Mouse (Mus musculus) frontal cortex, postnatal 10 days (tissue): ENCODE measurements at regions not wholly inside any gene's neighbourhood (a gene's known extent, or its start where the extent isn't known, plus 50 kb on each side); places are given as distances from the start of the nearest gene placed in this dataset.
A peak's percentile ranks its signal among the peaks of the same experiment; 100 is the strongest.

Experiments
- DNase-seq, 2 experiments: peaks; one replicate each; pipeline ENCODE4 v3.0.0; 2022; ENCODE audit warnings: low spot score in 2 of 2, mixed read lengths in 1 of 2

DNA sequence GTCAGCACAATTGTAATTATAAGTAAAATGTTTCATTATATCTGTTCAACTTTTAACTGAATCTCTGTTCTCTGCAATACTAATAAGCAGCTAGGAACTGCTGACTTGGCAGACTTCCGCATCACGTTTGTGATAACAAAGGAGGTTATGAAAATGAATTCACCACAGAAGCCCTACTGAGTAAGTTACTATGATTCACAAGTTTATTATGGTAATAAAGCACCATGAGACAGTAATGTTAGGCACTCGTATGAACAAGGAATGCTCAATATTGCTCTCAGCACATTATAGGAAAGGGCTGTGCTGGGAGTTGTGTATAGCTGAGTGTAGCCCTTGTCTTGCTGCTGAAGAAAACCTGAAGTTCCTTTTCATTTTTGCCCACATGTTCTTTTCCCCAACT, 238.9 kb upstream of the Pcdh9 start:
- no peak for DNase-seq

DNA sequence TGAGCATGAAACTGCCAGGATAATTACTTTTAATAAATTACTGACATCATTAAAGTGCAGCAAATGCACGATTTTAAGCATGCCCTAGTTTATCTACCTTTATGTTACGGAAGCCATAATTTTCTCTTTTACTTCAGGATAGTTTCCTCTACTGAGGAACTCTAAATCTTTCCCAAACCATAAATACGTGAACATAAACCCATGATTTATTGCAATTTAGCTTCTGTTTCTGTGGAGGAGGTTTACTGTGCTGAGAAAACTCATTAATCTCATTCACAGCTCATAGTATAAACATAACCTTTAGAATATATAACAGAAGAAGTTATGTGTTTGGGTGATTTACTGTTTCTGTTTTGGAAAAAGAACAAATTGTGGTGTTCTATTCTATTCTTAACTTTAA, 233.1 kb upstream of the Pcdh9 start:
- DNase-seq: no peak

DNA sequence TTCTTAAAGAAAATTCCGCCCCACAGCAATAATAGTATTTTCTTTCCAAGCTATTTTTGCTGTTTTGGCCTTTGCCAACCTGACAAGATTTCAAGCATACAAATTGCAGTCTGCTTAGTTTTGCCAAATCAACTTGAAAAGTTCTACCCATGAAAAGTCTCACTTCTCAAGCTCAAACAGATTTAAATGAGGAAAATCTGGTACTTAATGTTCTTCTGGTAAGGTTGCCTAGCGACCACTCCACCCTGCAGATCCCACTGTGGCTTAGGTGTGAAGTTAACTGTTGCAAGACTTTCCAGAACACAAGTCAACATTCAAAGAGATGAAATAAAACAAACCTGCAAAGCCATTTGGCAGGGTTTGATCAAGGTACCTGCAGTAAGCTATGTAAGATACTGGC, 208.4 kb upstream of the Pcdh9 start:
- DNase-seq: peak in 1 of 2 experiments; percentile 11

DNA sequence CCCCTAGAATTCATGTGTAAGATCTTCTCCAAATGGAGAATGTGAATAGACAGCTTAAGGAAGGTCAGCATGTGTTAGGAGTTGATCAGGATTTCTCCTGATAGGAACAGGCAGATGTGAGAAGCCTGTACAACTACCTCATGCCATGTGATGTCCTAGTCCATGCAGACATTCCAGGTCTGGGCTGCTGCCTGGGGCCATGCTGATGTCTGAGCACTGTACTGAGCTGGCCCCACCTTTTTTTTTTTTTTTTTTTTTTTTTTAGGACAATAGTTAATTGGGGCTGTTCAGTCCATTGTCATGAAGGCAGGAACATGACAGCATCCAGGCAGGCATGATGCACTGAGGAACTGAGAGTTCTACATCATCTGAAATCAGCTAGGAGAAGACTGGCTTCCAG, 203.5 kb upstream of the Pcdh9 start:
- DNase-seq: no peak
